In the genomic region with DNA sequence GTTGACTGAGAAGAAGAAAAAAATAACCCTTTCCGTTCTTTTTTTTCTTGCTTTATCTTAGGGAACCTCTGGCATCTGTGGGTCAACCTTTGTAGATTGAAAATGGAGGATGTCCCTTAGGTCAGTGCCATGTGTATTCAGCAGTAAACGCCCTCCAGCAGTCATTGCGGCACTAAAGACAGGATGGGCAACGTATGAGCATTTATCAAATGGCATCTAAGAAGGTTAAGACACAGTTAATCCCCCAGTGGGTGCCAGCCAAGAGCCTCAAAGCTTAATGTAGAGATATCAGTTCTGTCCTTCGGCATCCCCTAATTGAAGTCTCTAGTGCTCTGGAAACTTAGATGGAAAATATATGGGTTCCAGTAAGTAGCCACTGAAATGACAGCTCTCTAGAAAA, we compare ENCODE assay signal across 9 mouse cellular contexts. TPM values are rescaled to one million over a fixed set of nuclear protein-coding genes. Genes with fewer than 3 reads are reported as not detected.
DNase-seq lines count a peak whose midpoint lies in the region; ATAC-seq and TF ChIP-seq lines count a peak whose summit lies in the region.
"Had no signal": no experiment of that assay in that cellular context is flagged by ENCODE, and none has a peak within 500 bp of the region (broad histone marks: within the 10 kb centered on the region; RNA-seq: fewer than 3 reads in every experiment).

No protein-coding gene starts in this region.

- DNase-seq in kidney, adult 2 months = no peak
- no peak for DNase-seq in kidney, postnatal 14 days
- DNase-seq in embryonic facial prominence, embryonic 11.5 days (ENCODE audit: low spot score) = no peak
- DNase-seq in right cerebral cortex, postnatal 25 days = no peak
- DNase-seq in cerebellum, postnatal 36 days = no peak
- no peak for DNase-seq in B cell, adult 2 months

- H3K27me3 ChIP-seq in kidney, adult 2 months (replicated peaks; ENCODE audit: control insufficient read depth, insufficient read depth, low read length) = no peaks in the 10 kb centered on the region
- H3K27me3 ChIP-seq in embryonic facial prominence, embryonic 11.5 days (ENCODE audit: control insufficient read depth, insufficient read depth, low read length) = no peaks in the 10 kb centered on the region
- no peaks in the 10 kb centered on the region for H3K27me3 ChIP-seq in hindbrain, embryonic 15.5 days
- no peaks in the 10 kb centered on the region for H3K27me3 ChIP-seq in midbrain, embryonic 15.5 days (replicated peaks)
- H3K27me3 ChIP-seq: Patski had no signal

- no peak for TF ChIP-seq POLR2A in kidney, adult 2 months (IDR thresholded peaks at IDR 0.05; ENCODE audit: low read depth, low read length)

- H3K4me3 ChIP-seq in kidney, adult 2 months (ENCODE audit: insufficient read depth, low read depth, low read length) = no peak overlapping the region
- H3K4me3 ChIP-seq in embryonic facial prominence, embryonic 11.5 days (ENCODE audit: low read depth, low read length) = peak overlapping the region; percentile 51
- H3K4me3 ChIP-seq in hindbrain, embryonic 15.5 days = peak overlapping the region; percentile 75
- peak overlapping the region; percentile 70 for H3K4me3 ChIP-seq in midbrain, embryonic 15.5 days

- no peaks in the 10 kb centered on the region for H3K9me3 ChIP-seq in embryonic facial prominence, embryonic 11.5 days (replicated peaks; ENCODE audit: control insufficient read depth, low read length)
- H3K9me3 ChIP-seq in hindbrain, embryonic 15.5 days = no peaks in the 10 kb centered on the region
- H3K9me3 ChIP-seq in midbrain, embryonic 15.5 days = no peaks in the 10 kb centered on the region

- H3K4me2 ChIP-seq in embryonic facial prominence, embryonic 11.5 days (ENCODE audit: low read depth, low read length) = peak overlapping the region; percentile 43; the same call in 1 of the 2 replicates
- peak overlapping the region; percentile 63 for H3K4me2 ChIP-seq in hindbrain, embryonic 15.5 days
- peak overlapping the region; percentile 62 for H3K4me2 ChIP-seq in midbrain, embryonic 15.5 days

- no peak for TF ChIP-seq CTCF in kidney, adult 2 months (conservative IDR thresholded peaks at IDR 0.05; ENCODE audit: insufficient read depth, insufficient read length, low read depth, low read length)

- ATAC-seq in embryonic facial prominence, embryonic 11.5 days (replicated peaks; ENCODE audit: insufficient number of reproducible peaks, low FRiP score, low TSS enrichment, low read depth) = no peak
- no peak for ATAC-seq in hindbrain, embryonic 15.5 days (ENCODE audit: low FRiP score, low read depth)
- peak; percentile 0; the same call in 1 of the 2 replicates for ATAC-seq in midbrain, embryonic 15.5 days (replicated peaks)

- H3K9ac ChIP-seq in embryonic facial prominence, embryonic 11.5 days (replicated peaks; ENCODE audit: low read length) = no peak overlapping the region
- peak overlapping the region; percentile 37; the same call in 1 of the 2 replicates for H3K9ac ChIP-seq in hindbrain, embryonic 15.5 days
- peak overlapping the region; percentile 39; the same call in 1 of the 2 replicates for H3K9ac ChIP-seq in midbrain, embryonic 15.5 days

- peaks cover 28% of the 10 kb centered on the region for H3K4me1 ChIP-seq in kidney, adult 2 months (ENCODE audit: control insufficient read depth, insufficient read depth, low read length)
- peaks cover 2% of the 10 kb centered on the region for H3K4me1 ChIP-seq in embryonic facial prominence, embryonic 11.5 days (ENCODE audit: control insufficient read depth, insufficient read depth, low read length)
- H3K4me1 ChIP-seq in hindbrain, embryonic 15.5 days (replicated peaks) = peaks cover 40% of the 10 kb centered on the region
- peaks cover 40% of the 10 kb centered on the region for H3K4me1 ChIP-seq in midbrain, embryonic 15.5 days

- peak overlapping the region; percentile 54; the same call in 1 of the 2 replicates for H3K27ac ChIP-seq in kidney, adult 2 months (ENCODE audit: insufficient read depth, low read depth, low read length)
- no peak overlapping the region for H3K27ac ChIP-seq in embryonic facial prominence, embryonic 11.5 days (replicated peaks; ENCODE audit: low read depth, low read length)
- H3K27ac ChIP-seq in hindbrain, embryonic 15.5 days (replicated peaks) = peak overlapping the region; percentile 92
- H3K27ac ChIP-seq in midbrain, embryonic 15.5 days = peak overlapping the region; percentile 87

- 52% methylated on average over 5 of the region's 5 CpGs for WGBS in kidney, adult 2 months
- 23% methylated on average over 5 of the region's 5 CpGs for WGBS in embryonic facial prominence, embryonic 11.5 days
- 50% methylated on average over 5 of the region's 5 CpGs for WGBS in hindbrain, embryonic 15.5 days
- 36% methylated on average over 5 of the region's 5 CpGs for WGBS in midbrain, embryonic 15.5 days

- H3K36me3 ChIP-seq in kidney, adult 2 months (ENCODE audit: control insufficient read depth, insufficient read depth, low read length) = no peaks in the 10 kb centered on the region
- H3K36me3 ChIP-seq in embryonic facial prominence, embryonic 11.5 days (replicated peaks; ENCODE audit: control insufficient read depth, insufficient read depth, low read depth, low read length) = no peaks in the 10 kb centered on the region
- no peaks in the 10 kb centered on the region for H3K36me3 ChIP-seq in hindbrain, embryonic 15.5 days
- no peaks in the 10 kb centered on the region for H3K36me3 ChIP-seq in midbrain, embryonic 15.5 days (replicated peaks)

RNA-seq across cellular contexts. Expression of gene Mbnl2, which starts 0.7 kb away (rescaled TPM):
- 50.0 and 53.9 TPM in 2 replicates for polyA plus RNA-seq in kidney, adult 2 months (2012; rRNA removed)
- 74.3 and 76.0 TPM in 2 replicates for polyA plus RNA-seq in embryonic facial prominence, embryonic 11.5 days (2014; fragmentation: Nextera tagmentation; extraction: Ambion mirVana)
- polyA plus RNA-seq in hindbrain, embryonic 15.5 days (2015; fragmentation: Nextera tagmentation; extraction: Ambion mirVana) = 25.5 and 26.4 TPM in 2 replicates
- 20.0 and 21.2 TPM in 2 replicates for polyA plus RNA-seq in midbrain, embryonic 15.5 days (2015; fragmentation: Nextera tagmentation; extraction: Ambion mirVana)
